In genomic region chr6:24597500-24597899, GRCm38 (mm10) we compare ENCODE assay signal across 20 mouse cellular contexts. TPM values are rescaled to one million over a fixed set of nuclear protein-coding genes. Genes with fewer than 3 reads are reported as not detected.
DNase-seq lines count a peak whose midpoint lies in the region; ATAC-seq and TF ChIP-seq lines count a peak whose summit lies in the region.
"Had no signal": no experiment of that assay in that cellular context is flagged by ENCODE, and none has a peak within 500 bp of the region (broad histone marks: within the 10 kb centered on the region; RNA-seq: fewer than 3 reads in every experiment).

Gene Lmod2, plus strand, starts transcription at chr6:24597762.

- peak within 1 kb of the TSS; percentile 77 for H3K9ac ChIP-seq in heart, adult 2 months (ENCODE audit: low read depth, low read length)
- peak within 1 kb of the TSS; percentile 87 for H3K9ac ChIP-seq in heart, embryonic 16.5 days (ENCODE audit: low read length)
- no peak within 1 kb of the TSS for H3K9ac ChIP-seq in forebrain, embryonic 12.5 days
- H3K9ac ChIP-seq: liver, embryonic 12.5 days; midbrain, embryonic 12.5 days had no signal

- no peak for TF ChIP-seq POLR2A in testis, adult 2 months (IDR thresholded peaks at IDR 0.05; ENCODE audit: control insufficient read depth, low read depth, low read length)
- peak; percentile 98 for TF ChIP-seq POLR2A in heart, adult 2 months (IDR thresholded peaks at IDR 0.05; ENCODE audit: insufficient read depth, low read depth, low read length)

- peak within 1 kb of the TSS; percentile 4 for H3K4me3 ChIP-seq in testis, adult 2 months (ENCODE audit: control insufficient read depth, low read depth, low read length)
- H3K4me3 ChIP-seq in heart, adult 2 months: peak within 1 kb of the TSS; percentile 42
- peak within 1 kb of the TSS; percentile 66 for H3K4me3 ChIP-seq in heart, embryonic 16.5 days (ENCODE audit: low read length)
- no peak within 1 kb of the TSS for H3K4me3 ChIP-seq in forebrain, embryonic 12.5 days (replicated peaks)
- H3K4me3 ChIP-seq: liver, embryonic 12.5 days; midbrain, embryonic 12.5 days had no signal

- WGBS in heart, adult 2 months: 56% methylated on average over 10 of the region's 10 CpGs
- 27% methylated on average over 10 of the region's 10 CpGs for WGBS in heart, embryonic 16.5 days
- WGBS in forebrain, embryonic 12.5 days: 60% methylated on average over 10 of the region's 10 CpGs

- H3K9me3 ChIP-seq in heart, embryonic 16.5 days (replicated peaks; ENCODE audit: control insufficient read depth, low read length): no peaks in the 10 kb centered on the region
- H3K9me3 ChIP-seq in forebrain, embryonic 12.5 days: no peaks in the 10 kb centered on the region
- H3K9me3 ChIP-seq: liver, embryonic 12.5 days; midbrain, embryonic 12.5 days had no signal

- no peaks in the 10 kb centered on the region for H3K27me3 ChIP-seq in testis, adult 2 months (ENCODE audit: control insufficient read depth, insufficient read depth, low read length)
- no peaks in the 10 kb centered on the region for H3K27me3 ChIP-seq in heart, adult 2 months (ENCODE audit: control insufficient read depth, insufficient read depth, low read length)
- H3K27me3 ChIP-seq in heart, embryonic 16.5 days (ENCODE audit: control insufficient read depth, insufficient read depth, low read length): no peaks in the 10 kb centered on the region
- no peaks in the 10 kb centered on the region for H3K27me3 ChIP-seq in forebrain, embryonic 12.5 days
- H3K27me3 ChIP-seq: liver, embryonic 12.5 days; midbrain, embryonic 12.5 days had no signal

- peak; percentile 78; the same call in 1 of the 2 replicates for TF ChIP-seq EP300 in heart, adult 2 months (IDR thresholded peaks at IDR 0.05; ENCODE audit: insufficient read depth, low read depth, low read length)

- peak; percentile 90 for ATAC-seq in heart, embryonic 16.5 days (replicated peaks; ENCODE audit: extremely low read depth, insufficient read depth, low FRiP score)
- no peak for ATAC-seq in megakaryocyte-erythroid progenitor cell, adult 5-6 weeks (replicated peaks; ENCODE audit: low FRiP score, low TSS enrichment, poor library complexity, severe bottlenecking)
- no peak for ATAC-seq in forebrain, embryonic 12.5 days (ENCODE audit: low FRiP score)
- ATAC-seq: forebrain, embryonic 16.5 days; liver, embryonic 12.5 days had no signal

- no peak within 1 kb of the TSS for H3K27ac ChIP-seq in testis, adult 2 months (ENCODE audit: control insufficient read depth, insufficient read depth, low read depth, low read length)
- peak within 1 kb of the TSS; percentile 97 for H3K27ac ChIP-seq in heart, adult 2 months
- peak within 1 kb of the TSS; percentile 99 for H3K27ac ChIP-seq in heart, embryonic 16.5 days (ENCODE audit: low read length)
- H3K27ac ChIP-seq in forebrain, embryonic 12.5 days: no peak within 1 kb of the TSS
- H3K27ac ChIP-seq: liver, embryonic 12.5 days; midbrain, embryonic 12.5 days; stomach, postnatal 0 days had no signal

- H3K4me1 ChIP-seq in testis, adult 2 months (ENCODE audit: control insufficient read depth, insufficient read depth, low read length): peaks cover 6% of the 10 kb centered on the region
- H3K4me1 ChIP-seq in heart, adult 2 months (ENCODE audit: control insufficient read depth, insufficient read depth, low read length): peaks cover 8% of the 10 kb centered on the region
- peaks cover 19% of the 10 kb centered on the region for H3K4me1 ChIP-seq in heart, embryonic 16.5 days (ENCODE audit: control insufficient read depth, insufficient read depth, low read length)
- no peaks in the 10 kb centered on the region for H3K4me1 ChIP-seq in forebrain, embryonic 12.5 days

- H3K4me2 ChIP-seq in heart, embryonic 16.5 days (ENCODE audit: low read depth, low read length): peak within 1 kb of the TSS; percentile 72
- no peak within 1 kb of the TSS for H3K4me2 ChIP-seq in forebrain, embryonic 12.5 days
- H3K4me2 ChIP-seq: liver, embryonic 12.5 days; midbrain, embryonic 12.5 days had no signal

- intact Hi-C loops in heart, adult 2 months (cut with DNase I): loop anchor here (5.0 kb wide), 1 partner anchor 55 kb away; no protein-coding TSS in a partner anchor
- intact Hi-C loops in left cerebral cortex, postnatal 14 days (cut with DNase I): no loop called here

- no peak for TF ChIP-seq CTCF in testis, adult 2 months (IDR thresholded peaks at IDR 0.05; ENCODE audit: control insufficient read depth, insufficient read depth, insufficient replicate concordance, low read depth, low read length)
- peak; percentile 21 for TF ChIP-seq CTCF in heart, adult 2 months (IDR thresholded peaks at IDR 0.05)

- H3K79me2 ChIP-seq in heart, adult 2 months (replicated peaks; ENCODE audit: control insufficient read depth, insufficient read depth, low read length): no peaks in the 10 kb centered on the region

- DNase-seq in testis, postnatal 10 days (ENCODE audit: low spot score): no peak
- DNase-seq in heart, adult 2 months: peak; percentile 76 to 85
- DNase-seq in left cerebral cortex, postnatal 14 days (ENCODE audit: low spot score in 2 of 2): no peak
- DNase-seq in ovary, postnatal 14 days (ENCODE audit: low spot score): no peak
- DNase-seq: adrenal gland, adult 2 months; cerebellum, adult 9-11 months; embryo, embryonic 11 days; kidney, adult 8-10 months; kidney, postnatal 4 days; left cerebral cortex, postnatal 4 days had no signal

- no peaks in the 10 kb centered on the region for H3K36me3 ChIP-seq in testis, adult 2 months (ENCODE audit: control insufficient read depth, insufficient read depth, low read length)
- H3K36me3 ChIP-seq in heart, adult 2 months (ENCODE audit: control insufficient read depth, insufficient read depth, low read length): peaks cover 10% of the 10 kb centered on the region
- H3K36me3 ChIP-seq in heart, embryonic 16.5 days (ENCODE audit: control insufficient read depth, insufficient read depth): no peaks in the 10 kb centered on the region; the same call in 1 of the 2 replicates
- no peaks in the 10 kb centered on the region for H3K36me3 ChIP-seq in forebrain, embryonic 12.5 days (replicated peaks)
- H3K36me3 ChIP-seq: liver, embryonic 12.5 days; midbrain, embryonic 12.5 days had no signal

RNA-seq across cellular contexts. Expression of gene Lmod2, which starts in this region (rescaled TPM):
- polyA plus RNA-seq in testis, adult 2 months (2012; rRNA removed): not detected in 2 replicates
- 100 to 1,000 TPM; 691 to 757 TPM for total RNA-seq in heart, adult 2 months (2021)
- 191 and 268 TPM in 2 replicates for polyA plus RNA-seq in heart, adult 2 months (2012; rRNA removed)
- polyA plus RNA-seq in heart, embryonic 16.5 days (2015; fragmentation: Nextera tagmentation; extraction: Ambion mirVana): 49.6 and 52.6 TPM in 2 replicates
- total RNA-seq in left cerebral cortex, postnatal 14 days (2021): not detected
- total RNA-seq in megakaryocyte-erythroid progenitor cell, adult 5-6 weeks (2014; fragmentation: Nextera tagmentation): not detected in 2 replicates
- total RNA-seq in megakaryocyte-erythroid progenitor cell, adult 5-6 weeks (2017): not detected in 2 replicates
- not detected in 2 replicates for polyA plus RNA-seq in forebrain, embryonic 12.5 days (2016; fragmentation: Nextera tagmentation; extraction: Ambion mirVana)
- total RNA-seq: ES-E14; layer of hippocampus, postnatal 14 days; left cerebral cortex, postnatal 4 days had no signal
- polyA plus RNA-seq: adrenal gland, adult 2 months; forebrain, embryonic 16.5 days; liver, embryonic 12.5 days; midbrain, embryonic 12.5 days; stomach, postnatal 0 days had no signal

Comparison
In these comparisons a context has a peak if more than half of its experiments do, and no peak if none do; other contexts are left out.
1. RNA of gene Lmod2 (total RNA-seq): 691 to 757 TPM in heart, adult 2 months; not detected in left cerebral cortex, postnatal 14 days and not detected in megakaryocyte-erythroid progenitor cell, adult 5-6 weeks; every median in the first group is over 100 times any median in the second.
2. RNA of gene Lmod2 (polyA plus RNA-seq): 191 to 268 TPM in heart, adult 2 months and 49.6 to 52.6 TPM in heart, embryonic 16.5 days; not detected in forebrain, embryonic 12.5 days and not detected in testis, adult 2 months; every median in the first group is over 10 times any median in the second.
3. H3K27ac ChIP-seq: peak in heart, adult 2 months (single experiment) and heart, embryonic 16.5 days (single experiment); none in testis, adult 2 months (single experiment) and forebrain, embryonic 12.5 days (single experiment).
4. DNase-seq: peak in heart, adult 2 months (2 of 2); none in testis, postnatal 10 days (single experiment), left cerebral cortex, postnatal 14 days (0 of 2) and ovary, postnatal 14 days (single experiment).